Mouse (Mus musculus) stomach, embryonic 14.5 days (tissue): ENCODE measurements around the gene Susd5. TPM values are rescaled to one million over a fixed set of nuclear protein-coding genes. Genes with fewer than 3 reads are reported as not detected.
"Not testable (repeated sequence)": the region's sequence is repeated elsewhere in the genome, so short reads cannot be mapped to it uniquely, and the experiment has no call there.

Experiments used
- ATAC-seq: fragments of 200-750 bp; cut with Nextera tagmentation; 2 replicates; pipeline ENCODE4 v1.8.0; 2017; ENCODE audit warnings: low read depth, moderate TSS enrichment; ENCODE audit not compliant: insufficient number of reproducible peaks, insufficient read depth, low FRiP score
- H3K27ac ChIP-seq: fragments of 300-500 bp; sonication (generic); 2 replicates; pipeline ENCODE4 v1.5.1; 2014; ENCODE audit warnings: mild to moderate bottlenecking, low read length, moderate library complexity, mixed read lengths
- H3K27me3 ChIP-seq: fragments of 300-500 bp; sonication (generic); 2 replicates; pipeline ENCODE4 v1.6.1; 2014; ENCODE audit warnings: low read length, control low read depth, mixed read lengths; ENCODE audit not compliant: control insufficient read depth, insufficient read depth
- H3K36me3 ChIP-seq: fragments of 300-500 bp; sonication (generic); 2 replicates; pipeline ENCODE4 v1.6.1; 2014; ENCODE audit warnings: mild to moderate bottlenecking, control low read depth, low read length, moderate library complexity, mixed read lengths; ENCODE audit not compliant: control insufficient read depth, insufficient read depth
- H3K4me1 ChIP-seq: fragments of 300-500 bp; sonication (generic); 2 replicates; pipeline ENCODE4 v1.6.1; 2014; ENCODE audit warnings: low read length, control low read depth, mixed read lengths; ENCODE audit not compliant: control insufficient read depth, insufficient read depth
- H3K4me2 ChIP-seq: fragments of 300-500 bp; sonication (generic); replicated peaks from 2 replicates; pipeline ENCODE4 v1.6.1; 2014; ENCODE audit warnings: low read depth, low read length, control low read depth
- H3K4me3 ChIP-seq: fragments of 300-500 bp; sonication (generic); 2 replicates; pipeline ENCODE4 v1.5.1; 2014; ENCODE audit warnings: low read depth, low read length, control low read depth
- H3K9ac ChIP-seq: fragments of 300-500 bp; sonication (generic); replicated peaks from 2 replicates; pipeline ENCODE4 v1.6.1; 2014; ENCODE audit warnings: low read depth, mild to moderate bottlenecking, control low read depth, low read length, moderate library complexity, mixed read lengths
- H3K9me3 ChIP-seq: fragments of 300-500 bp; sonication (generic); 2 replicates; pipeline ENCODE4 v1.6.1; 2016; ENCODE audit warnings: low read depth, low read length, control low read depth; ENCODE audit not compliant: control insufficient read depth
- WGBS: fragments of 180-500 bp; shearing (Covaris S2); extraction: QIAGEN DNeasy Blood & Tissue Kit; methylation state at CpG from one replicate; pipeline ENCODE4 v1.1.7; 2014; 5-methylcytosine and 5-hydroxymethylcytosine counted together
- polyA plus RNA-seq: library from polyadenylated mRNA; unstranded; fragments of >200 nt; fragmentation: Nextera tagmentation; extraction: Ambion mirVana; gene quantifications from 2 replicates; pipeline ENCODE4 v1.2.1, GENCODE M21; 2014

Gene Susd5
- polyA plus RNA-seq, 1 experiment from 2014 or later = 0.32 TPM

- no peaks in the 10 kb centered on the region for H3K9me3 ChIP-seq
- H3K4me3 ChIP-seq = no peak overlapping the region
- no peak overlapping the region for H3K9ac ChIP-seq
- no peaks in the 10 kb centered on the region for H3K4me1 ChIP-seq
- no peak overlapping the region for H3K27ac ChIP-seq
- ATAC-seq = no peak
- 81% methylated on average over 11 of the region's 11 CpGs for WGBS
- no peaks in the 10 kb centered on the region for H3K36me3 ChIP-seq
- H3K27me3 ChIP-seq = no peaks in the 10 kb centered on the region
- H3K4me2 ChIP-seq = no peak overlapping the region
Measured at GRCm38 (mm10) chr9:114087106-114087815, 30.3 kb downstream of the Susd5 start.

- H3K4me3 ChIP-seq, H3K27me3 ChIP-seq, H3K9ac ChIP-seq, ATAC-seq, H3K36me3 ChIP-seq, H3K9me3 ChIP-seq, H3K4me1 ChIP-seq, H3K27ac ChIP-seq, H3K4me2 ChIP-seq: not testable (repeated sequence)
- 89% methylated on average over 6 of the region's 6 CpGs for WGBS
Measured at GRCm38 (mm10) chr9:114088885-114089284, 31.9 kb downstream of the Susd5 start.

- H3K9ac ChIP-seq, H3K27me3 ChIP-seq, H3K36me3 ChIP-seq, H3K27ac ChIP-seq, H3K4me2 ChIP-seq, H3K4me3 ChIP-seq, H3K9me3 ChIP-seq, H3K4me1 ChIP-seq: not testable (repeated sequence)
- 0 out of 2 replicates have a peak, but pooled peaks have one; percentile 34 for ATAC-seq
- 13% methylated on average over 9 of the region's 9 CpGs for WGBS
Measured at GRCm38 (mm10) chr9:114092188-114092587, 35.2 kb downstream of the Susd5 start.

GRCm38 (mm10) chr9:114094854-114095253 lies 37.9 kb downstream of the Susd5 start:
- H3K27ac ChIP-seq = no peak overlapping the region
- no peaks in the 10 kb centered on the region for H3K9me3 ChIP-seq
- ATAC-seq = no peak
- no peak overlapping the region for H3K4me2 ChIP-seq
- 87% methylated on average over 2 of the region's 2 CpGs for WGBS
- H3K27me3 ChIP-seq = no peaks in the 10 kb centered on the region
- no peak overlapping the region for H3K4me3 ChIP-seq
- no peak overlapping the region for H3K9ac ChIP-seq
- no peaks in the 10 kb centered on the region for H3K36me3 ChIP-seq
- H3K4me1 ChIP-seq = no peaks in the 10 kb centered on the region

GRCm38 (mm10) chr9:114098716-114099302 lies 41.9 kb downstream of the Susd5 start:
- Histone ChIP-seq H3K4me3 (no peak overlapping the region), H3K36me3 (no peaks in the 10 kb centered on the region), H3K27me3 (no peaks in the 10 kb centered on the region), H3K4me1 (no peaks in the 10 kb centered on the region), H3K9me3 (no peaks in the 10 kb centered on the region), H3K9ac (no peak overlapping the region), H3K4me2 (no peak overlapping the region), H3K27ac (no peak overlapping the region)
- no peak for ATAC-seq
- 55% methylated on average over 9 of the region's 9 CpGs for WGBS

- no peak overlapping the region for H3K4me2 ChIP-seq
- no peak overlapping the region for H3K27ac ChIP-seq
- H3K27me3 ChIP-seq = no peaks in the 10 kb centered on the region
- H3K36me3 ChIP-seq = no peaks in the 10 kb centered on the region
- ATAC-seq = no peak
- H3K4me1 ChIP-seq = no peaks in the 10 kb centered on the region
- WGBS = 66% methylated on average over 2 of the region's 2 CpGs
- no peaks in the 10 kb centered on the region for H3K9me3 ChIP-seq
- no peak overlapping the region for H3K4me3 ChIP-seq
- H3K9ac ChIP-seq = no peak overlapping the region
Measured at GRCm38 (mm10) chr9:114110268-114110667, 53.3 kb downstream of the Susd5 start.

GRCm38 (mm10) chr9:114111161-114111560 lies 54.2 kb downstream of the Susd5 start:
- H3K36me3 ChIP-seq = no peaks in the 10 kb centered on the region
- 92% methylated on average over 8 of the region's 8 CpGs for WGBS
- H3K4me3 ChIP-seq = no peak overlapping the region
- no peaks in the 10 kb centered on the region for H3K27me3 ChIP-seq
- no peak for ATAC-seq
- H3K4me2 ChIP-seq = no peak overlapping the region
- no peaks in the 10 kb centered on the region for H3K4me1 ChIP-seq
- H3K9me3 ChIP-seq = no peaks in the 10 kb centered on the region
- H3K9ac ChIP-seq = no peak overlapping the region
- H3K27ac ChIP-seq = no peak overlapping the region

- no peak for ATAC-seq
- H3K27me3 ChIP-seq = no peaks in the 10 kb centered on the region
- H3K9ac ChIP-seq = no peak overlapping the region
- H3K36me3 ChIP-seq = no peaks in the 10 kb centered on the region
- 49% methylated on average over 6 of the region's 6 CpGs for WGBS
- no peak overlapping the region for H3K4me2 ChIP-seq
- no peak overlapping the region for H3K27ac ChIP-seq
- H3K9me3 ChIP-seq = no peaks in the 10 kb centered on the region
- no peaks in the 10 kb centered on the region for H3K4me1 ChIP-seq
- H3K4me3 ChIP-seq = no peak overlapping the region
Measured at GRCm38 (mm10) chr9:114112226-114112625, 55.3 kb downstream of the Susd5 start.
